Mouse (Mus musculus): ENCODE data around the gene Rbm11.

The Rbm11 gene

DNA sequence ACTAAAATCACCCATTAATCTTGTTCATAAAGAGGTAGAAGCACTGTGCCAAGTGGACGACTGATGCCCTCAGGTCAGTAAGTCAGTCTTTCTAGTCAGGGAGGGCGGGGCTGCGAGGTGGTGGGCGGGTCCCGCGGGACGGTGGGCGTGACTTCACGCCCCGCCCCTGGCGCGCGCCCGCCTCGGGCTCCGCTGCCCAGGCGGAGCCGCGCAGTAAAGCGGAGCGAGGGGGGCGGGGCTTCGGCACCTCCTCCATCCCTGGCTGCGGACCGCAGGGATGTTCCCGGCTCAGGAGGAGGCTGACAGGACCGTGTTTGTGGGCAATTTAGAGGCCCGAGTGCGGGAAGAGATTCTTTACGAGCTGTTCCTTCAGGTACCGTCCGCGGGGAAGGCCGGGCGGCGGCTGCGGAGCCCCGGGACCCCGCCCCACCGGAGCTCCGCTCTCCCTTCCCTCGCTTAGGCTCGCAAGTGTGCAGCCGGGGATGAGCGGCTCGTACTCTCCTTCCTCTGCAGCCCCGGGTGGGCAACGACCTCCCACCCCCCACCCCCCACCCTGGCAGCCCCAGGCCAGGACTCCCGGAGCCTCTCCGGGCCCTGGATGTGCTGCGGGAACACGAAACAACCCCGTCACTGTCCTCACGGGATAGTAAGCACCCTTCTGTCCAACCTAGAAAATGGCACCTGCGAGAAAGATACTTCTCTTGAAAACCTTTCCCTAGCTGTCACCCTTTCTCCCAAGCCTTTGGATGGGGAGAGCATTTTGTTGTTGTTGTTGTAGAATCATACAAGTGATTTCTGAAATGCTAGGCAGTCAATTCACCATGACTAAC lies at the start of gene Rbm11:
Gene Rbm11 (plus strand): TSS at position 174 of the 830 bp plus-strand sequence.
- WGBS = under 1% methylated on average over 55 of the region's 55 CpGs

DNA sequence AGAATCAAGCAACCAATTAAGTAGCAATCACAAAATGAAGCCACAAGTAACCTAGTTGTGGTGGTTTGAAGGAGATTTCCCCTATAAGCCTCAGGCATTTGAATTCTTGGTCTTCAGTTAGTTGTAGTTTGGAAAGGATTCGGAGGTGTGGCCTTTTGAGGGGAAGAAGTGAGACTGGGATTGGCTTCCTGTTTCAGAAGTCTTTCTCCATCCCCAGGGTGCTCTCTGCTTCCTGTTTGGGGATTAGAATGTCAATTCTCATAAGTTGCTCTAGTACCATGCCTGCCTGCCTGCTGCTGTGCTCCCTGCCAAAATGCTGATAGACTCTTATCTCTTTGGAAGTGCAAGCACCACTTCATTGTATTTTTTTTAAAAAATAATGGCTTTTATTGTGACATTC lies 47.3 kb upstream of the Rbm11 start:
- WGBS = 81% methylated on average over 1 of the region's 1 CpGs

DNA sequence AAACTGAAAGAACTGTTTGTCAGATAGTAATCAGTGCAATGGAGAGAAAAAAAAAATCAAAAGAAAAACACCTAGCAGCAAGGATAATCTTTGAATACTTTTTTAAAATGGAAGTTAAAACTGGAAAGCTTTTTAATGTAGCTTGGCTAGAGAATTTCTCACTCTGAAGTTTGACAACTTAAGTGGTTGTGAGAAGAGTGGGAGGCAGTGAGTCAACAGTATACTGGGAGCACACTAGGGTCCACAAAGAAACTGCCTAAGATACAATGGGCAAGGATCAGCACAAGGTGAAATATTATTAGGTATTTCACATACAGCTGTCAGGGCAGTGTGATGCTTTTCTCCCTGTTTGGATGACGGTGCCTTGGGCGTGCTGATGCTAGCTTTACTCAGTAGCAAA lies 29.7 kb upstream of the Rbm11 start:
- whole genome bisulfite sequencing = 78% methylated on average over 2 of the region's 2 CpGs

DNA sequence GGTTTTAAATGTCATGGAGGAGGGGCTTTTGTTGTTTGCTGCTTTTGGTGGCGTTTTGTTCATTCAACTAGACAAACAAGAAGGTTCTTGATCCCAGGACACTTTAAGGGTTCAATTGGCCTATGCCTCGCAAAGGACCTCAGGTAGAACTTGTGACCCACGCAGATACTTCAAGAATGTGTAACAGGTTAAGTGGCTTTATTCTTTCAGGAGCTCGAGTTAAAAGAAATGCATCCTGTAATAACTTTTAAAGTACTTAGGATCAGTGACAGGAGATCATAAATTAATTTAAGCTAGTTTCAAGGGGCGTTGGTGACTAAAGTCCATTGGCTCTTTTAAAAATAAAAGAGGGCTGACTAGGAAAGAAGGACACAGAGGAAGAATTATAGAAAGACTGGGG lies 10.4 kb upstream of the Rbm11 start:
- 80% methylated on average over 5 of the region's 5 CpGs for WGBS

DNA sequence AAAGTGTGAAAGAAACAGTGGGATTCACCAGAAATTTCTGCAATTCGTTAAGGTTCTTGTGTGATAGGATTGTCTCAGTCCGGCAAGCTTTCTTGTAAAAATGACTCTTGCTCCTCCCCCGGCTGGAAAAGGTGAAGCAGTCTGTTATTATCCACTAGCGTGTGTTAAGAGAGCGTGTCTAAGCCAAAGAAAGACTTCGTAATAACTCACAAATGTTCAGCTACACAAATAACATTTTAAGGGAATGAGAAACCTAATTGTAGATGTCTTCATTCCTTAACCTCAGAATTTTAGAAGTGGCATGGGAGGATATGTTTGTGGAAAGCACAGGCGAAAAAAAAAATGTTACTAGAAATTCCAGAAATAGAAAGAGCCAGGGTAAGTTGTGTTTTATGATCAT lies 6.7 kb upstream of the Rbm11 start, which contains the start of gene Lipi:
Gene Lipi (minus strand): TSS at position 101 of the 400 bp plus-strand sequence.
- WGBS = 81% methylated on average over 7 of the region's 7 CpGs

DNA sequence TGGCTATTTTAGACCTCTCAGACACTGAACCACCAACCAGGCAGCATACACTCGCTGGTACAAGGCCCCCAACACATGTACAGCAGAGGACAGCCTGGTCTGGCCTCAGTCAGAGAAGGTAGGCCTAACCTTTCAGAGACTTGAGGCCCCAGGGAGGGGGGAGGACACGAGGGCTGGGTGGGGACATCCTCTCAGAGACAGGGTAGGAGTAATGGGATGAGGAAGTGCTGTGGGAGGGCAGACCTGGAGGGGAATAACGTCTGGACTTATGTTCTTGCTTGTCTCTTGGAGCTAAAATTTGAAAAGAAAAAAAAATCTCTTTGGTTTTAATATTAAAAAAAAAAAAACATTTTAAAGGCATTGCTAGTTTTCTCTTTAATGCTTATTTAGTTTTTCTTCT lies 6.2 kb upstream of the Rbm11 start:
- WGBS = 60% methylated on average over 3 of the region's 3 CpGs

DNA sequence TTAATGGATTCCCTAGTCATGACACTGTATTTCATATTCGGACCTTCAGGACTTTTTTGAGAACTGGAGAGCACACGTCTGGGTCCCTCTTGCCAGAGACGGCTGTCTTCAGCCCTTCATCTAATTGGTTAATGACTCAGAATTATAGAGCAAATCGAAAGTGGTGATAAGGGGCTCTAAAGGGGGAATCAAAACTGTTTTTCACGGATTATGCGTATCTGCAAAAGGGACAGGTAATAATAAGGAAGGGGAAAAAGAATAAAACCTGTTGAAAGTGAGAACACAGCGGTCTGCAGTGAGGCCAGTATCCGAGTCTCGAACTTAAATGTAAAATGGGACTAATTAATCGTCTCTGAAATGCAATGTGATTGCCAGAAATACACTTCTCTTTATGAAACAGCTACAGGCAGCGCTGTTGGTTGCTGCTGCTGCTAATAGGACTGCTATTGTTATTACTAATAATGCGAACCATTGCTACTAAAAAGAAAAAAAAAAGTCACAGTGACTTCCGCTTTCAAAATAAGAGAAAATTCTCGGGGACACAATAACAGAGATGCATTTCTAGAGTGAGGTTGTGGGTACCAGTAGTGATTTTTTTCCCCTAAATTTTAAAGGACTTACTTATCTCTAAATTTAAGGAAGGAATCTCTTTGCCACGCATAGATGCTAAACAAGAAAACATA lies 998 bp downstream of the Rbm11 start:
- WGBS = 5% methylated on average over 15 of the region's 15 CpGs

DNA sequence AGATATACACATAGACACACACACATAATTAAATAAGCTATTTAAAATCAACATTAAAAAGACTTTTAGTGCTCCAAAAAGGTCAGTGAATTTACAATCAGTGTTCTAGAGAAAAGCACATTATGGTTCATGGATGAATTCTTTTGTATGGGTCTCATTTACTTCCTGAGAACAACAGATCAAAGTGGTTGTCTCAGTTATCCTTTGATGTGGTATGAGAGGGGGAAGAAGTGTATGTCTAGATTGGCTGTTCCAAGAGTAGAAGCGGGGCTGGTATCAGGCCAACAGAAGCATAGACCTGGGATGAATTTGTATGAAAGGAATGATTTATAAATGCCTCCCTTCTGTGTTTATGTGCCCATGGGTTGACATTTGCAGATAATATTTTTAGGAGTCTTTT lies 13.8 kb downstream of the Rbm11 start:
- WGBS = 76% methylated on average over 1 of the region's 1 CpGs

DNA sequence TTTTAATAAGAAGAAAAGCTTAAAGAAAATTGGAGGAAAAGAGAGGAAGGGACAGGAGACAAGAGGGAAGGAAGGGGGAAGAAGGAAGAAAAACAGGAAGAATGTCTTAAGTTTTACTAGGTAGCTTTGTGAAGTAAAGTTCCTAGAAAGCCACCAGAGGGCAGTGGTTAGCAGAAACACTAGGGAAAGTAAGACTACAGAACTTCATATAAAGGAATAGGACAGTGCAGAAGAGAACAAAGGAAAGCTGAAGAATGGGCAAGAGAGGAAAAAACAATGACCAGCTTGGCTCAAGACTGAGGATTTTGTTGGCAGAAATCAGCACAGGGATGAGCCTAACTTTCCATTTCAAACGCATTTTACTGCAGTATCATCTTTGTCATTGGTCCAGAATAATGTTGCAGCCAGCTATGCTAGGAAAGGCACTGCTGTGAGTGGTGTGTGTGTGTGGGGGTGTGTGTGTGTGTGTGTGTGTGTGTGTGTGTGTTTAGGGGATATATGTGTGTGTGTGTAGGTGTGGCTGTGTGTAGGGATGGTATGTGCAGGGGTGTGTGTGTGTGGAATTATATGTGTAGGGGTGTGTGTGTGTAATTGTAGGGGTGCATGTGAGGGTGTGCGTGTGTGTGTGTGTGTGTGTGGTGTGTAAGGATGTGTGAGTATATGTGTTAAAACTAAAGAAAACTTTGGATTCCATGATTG lies 25.2 kb downstream of the Rbm11 start:
- 51% methylated on average over 2 of the region's 2 CpGs for WGBS

DNA sequence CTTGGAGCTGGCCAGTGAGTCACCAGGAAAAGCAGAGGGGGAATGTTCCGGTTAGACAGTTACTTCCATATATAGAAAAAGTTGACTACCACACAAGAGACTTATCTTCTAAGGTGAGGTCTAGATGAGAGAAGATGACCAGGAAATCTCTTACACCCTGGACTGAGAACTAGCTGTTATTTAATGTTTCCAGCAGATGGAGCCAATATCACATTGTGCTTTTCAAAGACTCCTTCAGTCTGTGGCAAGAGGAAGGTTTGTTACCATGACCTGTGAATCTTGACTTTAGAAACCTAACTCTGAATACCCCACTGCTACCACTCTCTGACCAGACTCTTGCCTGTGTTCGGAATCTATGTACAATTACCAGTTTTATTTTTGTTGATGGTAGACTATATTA lies 35.2 kb downstream of the Rbm11 start:
- WGBS = 90% methylated on average over 2 of the region's 2 CpGs
